Mouse (Mus musculus): ENCODE results near the gene Bud23.

- TF ChIP-seq CTCF (IDR thresholded peaks at IDR 0.05; ENCODE audit: low read depth) (no peak), EP300 (IDR thresholded peaks at IDR 0.05; ENCODE audit: low read depth) (no peak)
Measured at GRCm38 (mm10) chr5:135010320-135010709, 54.4 kb downstream of the Bud23 start.
